Mouse (Mus musculus) ES-E14 (cell line): ENCODE measurements around the gene Kalrn. TPM values are rescaled to one million over a fixed set of nuclear protein-coding genes. Genes with fewer than 3 reads are reported as not detected.

ENCODE experiments used
- DNase-seq: peaks from one replicate; pipeline ENCODE4 v3.0.0-alpha.2; 2013; ENCODE audit warnings: low read depth, low spot score
- H3K27ac ChIP-seq: 2 replicates; pipeline ENCODE4 v1.5.1; 2012; ENCODE audit warnings: low read depth, mild to moderate bottlenecking, low read length, moderate library complexity, mixed read lengths; ENCODE audit not compliant: poor library complexity, insufficient read depth, severe bottlenecking
- H3K36me3 ChIP-seq: 2 replicates; pipeline ENCODE4 v1.6.1; 2012; ENCODE audit warnings: mild to moderate bottlenecking, low read length, moderate library complexity, mixed read lengths; ENCODE audit not compliant: control insufficient read depth, poor library complexity, insufficient read depth, severe bottlenecking
- H3K4me1 ChIP-seq, 2 experiments: fragments of 150-350 bp in 1 of 2; sonication (generic) in 1 of 2; 2 replicates each; pipeline ENCODE4 v1.6.1; 2012; ENCODE audit warnings: low read length in 2 of 2, mild to moderate bottlenecking in 1 of 2, mixed read lengths in 1 of 2; ENCODE audit not compliant: control insufficient read depth in 2 of 2, insufficient read depth in 2 of 2, poor library complexity in 1 of 2
- H3K4me3 ChIP-seq, 2 experiments: fragments of 150-350 bp in 1 of 2; sonication (generic) in 1 of 2; 2 replicates each; pipeline ENCODE4 v1.5.1; 2012; ENCODE audit warnings: low read length in 2 of 2, low read depth in 1 of 2, mild to moderate bottlenecking in 1 of 2, mixed read lengths in 1 of 2; ENCODE audit not compliant: insufficient read depth in 1 of 2, poor library complexity in 1 of 2, severe bottlenecking in 1 of 2
- H3K9ac ChIP-seq: 2 replicates; pipeline ENCODE4 v1.6.1; 2012; ENCODE audit warnings: low read depth, mild to moderate bottlenecking, low read length, mixed read lengths; ENCODE audit not compliant: poor library complexity, insufficient read depth, severe bottlenecking
- H3K9me3 ChIP-seq: fragments of 150-350 bp; sonication (generic); 2 replicates; pipeline ENCODE4 v1.6.1; 2012; ENCODE audit warnings: low read depth, mild to moderate bottlenecking, low read length; ENCODE audit not compliant: control insufficient read depth, insufficient read depth
- CHD2 ChIP-seq: IDR thresholded peaks from 2 replicates; pipeline ENCODE4 v1.6.1; 2014; ENCODE audit warnings: mild to moderate bottlenecking, low read depth, low read length, inconsistent platforms
- HCFC1 ChIP-seq: IDR thresholded peaks from 2 replicates; pipeline ENCODE4 v1.6.1; 2012; ENCODE audit warnings: low read length, inconsistent platforms, borderline replicate concordance; ENCODE audit not compliant: insufficient read depth
- MAFK ChIP-seq: IDR thresholded peaks from 2 replicates; pipeline ENCODE4 v1.6.1; 2014; ENCODE audit warnings: mild to moderate bottlenecking, low read depth, low read length, inconsistent platforms; ENCODE audit not compliant: insufficient read depth
- ZC3H11A ChIP-seq: IDR thresholded peaks from 2 replicates; pipeline ENCODE4 v1.6.1; 2012; ENCODE audit warnings: low read depth, mild to moderate bottlenecking, inconsistent platforms, low read length, borderline replicate concordance
- ZNF384 ChIP-seq: IDR thresholded peaks from 2 replicates; pipeline ENCODE4 v1.6.1; 2012; ENCODE audit warnings: low read depth, low read length, inconsistent platforms
- in situ Hi-C, 2 experiments: fragments of 600-800 bp; cut with MboI; formaldehyde crosslinking; loops; one replicate each; pipeline ENCODE4 v1.15.1; 2025; ENCODE audit warnings: low sequenced_read_pairs in 2 of 2, inconsistent platforms in 1 of 2; ENCODE audit not compliant: unreplicated experiment in 2 of 2
- total RNA-seq: library from RNA; depleted of rRNA; stranded (reverse); fragments of 300-350 nt; gene quantifications from 2 replicates; pipeline ENCODE4 v1.2.3, GENCODE M21; 2012

The Kalrn gene
- total RNA-seq, 1 experiment: 15.7 TPM

- Histone ChIP-seq H3K9me3 (no peaks in the 10 kb centered on the region), H3K36me3 (no peaks in the 10 kb centered on the region), H3K4me1 (no peaks in the 10 kb centered on the region), H3K9ac (no peak overlapping the region), H3K4me3 (no peak overlapping the region), H3K27ac (no peak overlapping the region)
- DNase-seq: no peak
- no peak for TF ChIP-seq HCFC1
- TF ChIP-seq ZC3H11A: no peak
- no peak for TF ChIP-seq CHD2
- TF ChIP-seq MAFK: no peak
- in situ Hi-C loops: no loop called here
Measured at GRCm38 (mm10) chr16:34004128-34004578, 569.2 kb downstream of the Kalrn start.

DNA sequence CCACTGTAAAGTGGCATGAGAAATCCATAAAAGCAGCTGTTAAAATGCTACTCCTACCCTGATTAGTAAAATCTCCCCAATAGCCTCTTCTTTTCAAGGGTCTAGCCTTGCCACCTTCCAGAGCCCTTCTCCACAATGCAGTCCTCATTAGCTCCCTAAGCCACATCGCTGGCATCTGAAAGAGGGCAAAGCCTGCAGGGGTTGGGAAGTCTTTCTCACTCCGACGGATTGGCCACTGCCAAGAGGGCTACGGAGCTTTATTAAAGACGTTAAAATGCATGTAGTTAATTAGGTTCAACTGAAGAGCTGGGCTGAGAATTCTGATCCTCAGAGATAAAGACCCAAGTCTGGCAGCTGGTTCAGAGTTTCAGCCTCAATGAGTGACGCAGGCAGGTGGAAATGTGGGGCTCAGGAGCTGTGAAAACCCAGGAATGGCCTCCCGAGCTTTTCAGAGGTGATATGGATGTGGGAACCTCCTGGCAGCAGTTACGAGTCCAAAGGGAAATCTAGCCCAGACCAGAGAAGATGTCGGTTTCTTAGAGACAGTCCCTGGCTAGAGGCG lies 569.7 kb downstream of the Kalrn start:
- no peak for DNase-seq
- Histone ChIP-seq H3K36me3 (no peaks in the 10 kb centered on the region), H3K9ac (no peak overlapping the region), H3K4me3 (no peak overlapping the region), H3K27ac (no peak overlapping the region), H3K4me1 (no peaks in the 10 kb centered on the region), H3K9me3 (no peaks in the 10 kb centered on the region)
- in situ Hi-C loops: no loop called here
- TF ChIP-seq MAFK: no peak
- no peak for TF ChIP-seq ZNF384
- no peak for TF ChIP-seq ZC3H11A
- no peak for TF ChIP-seq HCFC1
- no peak for TF ChIP-seq CHD2

DNA sequence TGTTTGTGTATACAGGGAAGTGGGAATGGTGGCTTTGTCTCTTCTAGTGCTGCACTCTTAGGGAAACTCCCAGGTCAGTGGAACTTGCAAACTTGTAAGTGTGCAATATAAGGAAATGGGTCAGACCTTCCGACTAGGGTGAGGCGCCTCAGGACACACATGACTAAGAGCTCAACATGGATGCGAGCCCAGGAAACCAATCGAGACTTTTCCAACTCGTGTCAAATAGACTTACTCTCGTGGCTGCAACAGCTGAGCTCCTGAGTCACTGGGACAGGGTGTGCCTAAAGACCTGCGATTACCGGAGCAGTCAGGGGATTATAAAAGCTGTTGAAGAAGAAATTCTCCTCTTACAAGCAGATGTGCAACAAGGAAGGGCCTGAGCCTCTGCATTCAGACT lies 572.6 kb downstream of the Kalrn start:
- in situ Hi-C loops: no loop called here
- TF ChIP-seq ZNF384 (no peak), CHD2 (no peak), ZC3H11A (no peak), MAFK (no peak), HCFC1 (no peak)
- Histone ChIP-seq H3K9me3 (no peaks in the 10 kb centered on the region), H3K4me1 (no peaks in the 10 kb centered on the region), H3K36me3 (no peaks in the 10 kb centered on the region), H3K4me3 (no peak overlapping the region), H3K9ac (no peak overlapping the region), H3K27ac (no peak overlapping the region)
- DNase-seq: no peak

DNA sequence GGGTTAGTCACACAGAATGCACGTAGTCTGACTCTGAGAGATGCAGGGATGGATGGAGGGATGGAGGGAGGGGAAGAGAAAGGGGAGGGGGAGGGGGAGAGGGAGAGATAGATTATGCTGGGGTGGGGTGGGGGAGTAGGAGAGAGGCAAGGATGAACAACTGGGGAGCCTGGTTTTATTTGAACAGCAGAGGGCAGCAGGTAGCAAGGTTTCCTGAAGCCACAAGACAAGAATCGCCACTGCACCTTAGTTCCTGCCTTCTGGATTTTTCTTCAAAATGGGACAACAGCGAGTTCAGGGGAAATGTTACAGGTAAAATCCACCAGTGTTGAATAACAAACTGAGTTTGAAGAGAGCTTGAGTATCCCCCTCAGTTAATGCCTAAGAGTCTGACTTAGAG lies 573.9 kb downstream of the Kalrn start:
- Histone ChIP-seq H3K27ac (no peak overlapping the region), H3K4me3 (no peak overlapping the region), H3K36me3 (no peaks in the 10 kb centered on the region), H3K9ac (no peak overlapping the region), H3K9me3 (no peaks in the 10 kb centered on the region), H3K4me1 (no peaks in the 10 kb centered on the region)
- DNase-seq: peak; percentile 65
- in situ Hi-C loops: loop anchor here (10.0 kb wide), 2 partner anchors 105 to 115 kb away; no protein-coding TSS in a partner anchor
- TF ChIP-seq HCFC1 (no peak), ZC3H11A (peak; percentile 29; the same call in 1 of the 2 replicates), CHD2 (no peak)

DNA sequence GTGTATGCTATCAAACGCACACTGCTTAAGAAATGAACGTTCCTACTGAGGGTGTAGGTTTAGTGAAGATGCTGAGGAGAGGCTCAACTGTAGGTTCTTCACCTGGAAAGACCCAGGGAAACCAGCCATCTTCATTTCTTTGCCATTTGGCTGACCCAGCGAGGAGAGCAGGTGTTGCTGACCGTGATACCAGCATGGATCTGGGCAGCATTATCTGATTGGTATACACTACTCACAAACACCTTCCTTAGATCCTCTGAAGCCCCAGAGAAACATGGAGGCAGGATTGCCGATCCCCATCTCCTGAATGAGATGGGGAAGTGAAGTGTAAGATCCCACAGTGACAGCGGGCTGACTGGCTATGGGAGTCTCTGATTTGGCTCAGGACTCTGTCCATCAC lies 575.3 kb downstream of the Kalrn start:
- no peaks in the 10 kb centered on the region for H3K36me3 ChIP-seq
- H3K4me3 ChIP-seq: no peak overlapping the region
- H3K9ac ChIP-seq: no peak overlapping the region
- no peaks in the 10 kb centered on the region for H3K4me1 ChIP-seq
- in situ Hi-C loops: loop anchor here (10.0 kb wide), 2 partner anchors 107 to 117 kb away; no protein-coding TSS in a partner anchor
- no peak for DNase-seq
- H3K27ac ChIP-seq: no peak overlapping the region
- H3K9me3 ChIP-seq: no peaks in the 10 kb centered on the region
- no peak for TF ChIP-seq HCFC1
- no peak for TF ChIP-seq MAFK
- no peak for TF ChIP-seq ZNF384
- TF ChIP-seq ZC3H11A: no peak
- no peak for TF ChIP-seq CHD2
